Mouse (Mus musculus) embryonic facial prominence, embryonic 15.5 days (tissue): ENCODE data around the gene Ssbp2. TPM values are rescaled to one million over a fixed set of nuclear protein-coding genes. Genes with fewer than 3 reads are reported as not detected.
A peak's percentile ranks its signal among the peaks of the same experiment; 100 is the strongest.

Experiments used
- ATAC-seq: fragments of 200-750 bp; cut with Nextera tagmentation; 2 replicates; pipeline ENCODE4 v1.8.0; 2017; ENCODE audit warnings: low read depth, moderate TSS enrichment; ENCODE audit not compliant: insufficient number of reproducible peaks, low FRiP score, low TSS enrichment
- H3K27ac ChIP-seq: fragments of 300-500 bp; sonication (generic); replicated peaks from 2 replicates; pipeline ENCODE4 v1.5.1; 2015; ENCODE audit warnings: mild to moderate bottlenecking, inconsistent platforms
- H3K27me3 ChIP-seq: fragments of 300-500 bp; sonication (generic); 2 replicates; pipeline ENCODE4 v1.6.1; 2015; ENCODE audit warnings: inconsistent platforms
- H3K36me3 ChIP-seq: fragments of 300-500 bp; sonication (generic); 2 replicates; pipeline ENCODE4 v1.6.1; 2015; ENCODE audit warnings: mild to moderate bottlenecking, inconsistent platforms
- H3K4me1 ChIP-seq: fragments of 300-500 bp; sonication (generic); 2 replicates; pipeline ENCODE4 v1.6.1; 2015; ENCODE audit warnings: inconsistent platforms
- H3K4me2 ChIP-seq: fragments of 300-500 bp; sonication (generic); replicated peaks from 2 replicates; pipeline ENCODE4 v1.6.1; 2015; ENCODE audit warnings: mild to moderate bottlenecking, inconsistent platforms
- H3K4me3 ChIP-seq: fragments of 300-500 bp; sonication (generic); replicated peaks from 2 replicates; pipeline ENCODE4 v1.5.1; 2015; ENCODE audit warnings: mild to moderate bottlenecking, inconsistent platforms
- H3K9ac ChIP-seq: fragments of 300-500 bp; sonication (generic); 2 replicates; pipeline ENCODE4 v1.6.1; 2015; ENCODE audit warnings: inconsistent platforms
- H3K9me3 ChIP-seq: fragments of 300-500 bp; sonication (generic); replicated peaks from 2 replicates; pipeline ENCODE4 v1.6.1; 2016; ENCODE audit warnings: inconsistent platforms
- WGBS: fragments of 180-500 bp; shearing (Covaris S2); methylation state at CpG from one replicate; pipeline ENCODE4 v1.1.7; 2015; 5-methylcytosine and 5-hydroxymethylcytosine counted together
- polyA plus RNA-seq: library from polyadenylated mRNA; unstranded; fragments of >200 nt; fragmentation: Nextera tagmentation; extraction: Ambion mirVana; gene quantifications from 2 replicates; pipeline ENCODE4 v1.2.1, GENCODE M21; 2015

The Ssbp2 gene
- polyA plus RNA-seq, 1 experiment from 2014 or later = 193 TPM

- H3K36me3 ChIP-seq = no peaks in the 10 kb centered on the region
- H3K4me3 ChIP-seq = no peak overlapping the region
- no peak overlapping the region for H3K9ac ChIP-seq
- 77% methylated on average over 2 of the region's 2 CpGs for WGBS
- H3K27ac ChIP-seq = no peak overlapping the region
- H3K4me2 ChIP-seq = no peak overlapping the region
- no peaks in the 10 kb centered on the region for H3K4me1 ChIP-seq
- H3K27me3 ChIP-seq = no peaks in the 10 kb centered on the region
- no peaks in the 10 kb centered on the region for H3K9me3 ChIP-seq
- ATAC-seq = no peak
Observed at GRCm38 (mm10) chr13:91446728-91447127, 13.4 kb upstream of the Ssbp2 start.

GRCm38 (mm10) chr13:91448936-91449335 is 11.1 kb upstream of the Ssbp2 start:
- no peak overlapping the region for H3K4me3 ChIP-seq
- H3K4me2 ChIP-seq = no peak overlapping the region
- H3K4me1 ChIP-seq = no peaks in the 10 kb centered on the region
- no peak for ATAC-seq
- H3K36me3 ChIP-seq = no peaks in the 10 kb centered on the region
- no peaks in the 10 kb centered on the region for H3K9me3 ChIP-seq
- WGBS = 63% methylated on average over 5 of the region's 5 CpGs
- no peaks in the 10 kb centered on the region for H3K27me3 ChIP-seq
- H3K27ac ChIP-seq = no peak overlapping the region
- no peak overlapping the region for H3K9ac ChIP-seq

- Histone ChIP-seq H3K9ac (no peak overlapping the region), H3K27ac (no peak overlapping the region), H3K4me3 (no peak overlapping the region), H3K4me1 (no peaks in the 10 kb centered on the region), H3K36me3 (no peaks in the 10 kb centered on the region), H3K9me3 (no peaks in the 10 kb centered on the region), H3K4me2 (no peak overlapping the region), H3K27me3 (no peaks in the 10 kb centered on the region)
- 64% methylated on average over 3 of the region's 3 CpGs for WGBS
- ATAC-seq = no peak
Observed at GRCm38 (mm10) chr13:91451405-91452166, 8.5 kb upstream of the Ssbp2 start.

- 85% methylated on average over 3 of the region's 3 CpGs for WGBS
- no peaks in the 10 kb centered on the region for H3K27me3 ChIP-seq
- H3K4me1 ChIP-seq = no peaks in the 10 kb centered on the region
- no peaks in the 10 kb centered on the region for H3K36me3 ChIP-seq
- H3K4me2 ChIP-seq = no peak overlapping the region
- no peak overlapping the region for H3K9ac ChIP-seq
- H3K27ac ChIP-seq = no peak overlapping the region
- no peak for ATAC-seq
- H3K4me3 ChIP-seq = no peak overlapping the region
- H3K9me3 ChIP-seq = no peaks in the 10 kb centered on the region
Observed at GRCm38 (mm10) chr13:91452269-91452668, 7.8 kb upstream of the Ssbp2 start.

- H3K9me3 ChIP-seq = no peaks in the 10 kb centered on the region
- H3K27ac ChIP-seq = no peak overlapping the region
- H3K27me3 ChIP-seq = no peaks in the 10 kb centered on the region
- no peak overlapping the region for H3K4me3 ChIP-seq
- WGBS = 90% methylated on average over 3 of the region's 3 CpGs
- H3K36me3 ChIP-seq = no peaks in the 10 kb centered on the region
- H3K4me2 ChIP-seq = no peak overlapping the region
- no peak for ATAC-seq
- H3K4me1 ChIP-seq = no peaks in the 10 kb centered on the region
- H3K9ac ChIP-seq = no peak overlapping the region
Observed at GRCm38 (mm10) chr13:91453236-91453635, 6.8 kb upstream of the Ssbp2 start.

GRCm38 (mm10) chr13:91456041-91456440 is 4.0 kb upstream of the Ssbp2 start:
- no peak for ATAC-seq

GRCm38 (mm10) chr13:91456735-91457134 is 3.3 kb upstream of the Ssbp2 start:
- Histone ChIP-seq H3K4me2 (no peak overlapping the region), H3K4me1 (peaks cover 16% of the 10 kb centered on the region), H3K27me3 (no peaks in the 10 kb centered on the region), H3K9ac (no peak overlapping the region), H3K9me3 (no peaks in the 10 kb centered on the region), H3K36me3 (no peaks in the 10 kb centered on the region), H3K4me3 (no peak overlapping the region), H3K27ac (no peak overlapping the region)
- no peak for ATAC-seq
- 70% methylated on average over 3 of the region's 3 CpGs for WGBS

More at GRCm38 (mm10) chr13:91456041-91456440, 4.0 kb upstream of the Ssbp2 start:
- Histone ChIP-seq H3K4me3 (no peak overlapping the region), H3K4me2 (no peak overlapping the region), H3K27ac (no peak overlapping the region), H3K27me3 (no peaks in the 10 kb centered on the region), H3K4me1 (peaks cover 16% of the 10 kb centered on the region), H3K36me3 (no peaks in the 10 kb centered on the region), H3K9ac (no peak overlapping the region), H3K9me3 (no peaks in the 10 kb centered on the region)
- 33% methylated on average over 2 of the region's 2 CpGs for WGBS

- WGBS = 78% methylated on average over 4 of the region's 4 CpGs
- ATAC-seq = no peak
- H3K9ac ChIP-seq = no peak overlapping the region
- H3K4me2 ChIP-seq = no peak overlapping the region
- no peak overlapping the region for H3K27ac ChIP-seq
- H3K4me3 ChIP-seq = no peak overlapping the region
- H3K4me1 ChIP-seq = peaks cover 20% of the 10 kb centered on the region
- H3K9me3 ChIP-seq = no peaks in the 10 kb centered on the region
- H3K27me3 ChIP-seq = no peaks in the 10 kb centered on the region
- H3K36me3 ChIP-seq = no peaks in the 10 kb centered on the region
Observed at GRCm38 (mm10) chr13:91457974-91458373, 2.1 kb upstream of the Ssbp2 start.

- WGBS = 33% methylated on average over 4 of the region's 4 CpGs
Observed at GRCm38 (mm10) chr13:91459489-91459888, 594 bp upstream of the Ssbp2 start.

GRCm38 (mm10) chr13:91460621-91461284 is 670 bp downstream of the Ssbp2 start:
- H3K4me2 ChIP-seq = peak overlapping the region; percentile 73
- WGBS = 1% methylated on average over 37 of the region's 70 CpGs
- H3K36me3 ChIP-seq = no peaks in the 10 kb centered on the region
- H3K4me3 ChIP-seq = peak overlapping the region; percentile 89
- H3K9me3 ChIP-seq = no peaks in the 10 kb centered on the region
- peak; percentile 99 for ATAC-seq
- H3K27ac ChIP-seq = peak overlapping the region; percentile 97
- H3K27me3 ChIP-seq = no peaks in the 10 kb centered on the region
- peaks cover 27% of the 10 kb centered on the region for H3K4me1 ChIP-seq
- peak overlapping the region; percentile 96 for H3K9ac ChIP-seq

More at GRCm38 (mm10) chr13:91459489-91459888, 594 bp upstream of the Ssbp2 start:
- ATAC-seq = no peak
- H3K27ac ChIP-seq = peak overlapping the region; percentile 94
- no peaks in the 10 kb centered on the region for H3K9me3 ChIP-seq
- no peak overlapping the region for H3K9ac ChIP-seq
- H3K36me3 ChIP-seq = no peaks in the 10 kb centered on the region
- peaks cover 20% of the 10 kb centered on the region for H3K4me1 ChIP-seq
- no peaks in the 10 kb centered on the region for H3K27me3 ChIP-seq
- no peak overlapping the region for H3K4me2 ChIP-seq
- H3K4me3 ChIP-seq = no peak overlapping the region

- WGBS = under 1% methylated on average over 33 of the region's 61 CpGs
- no peak for ATAC-seq
- Histone ChIP-seq H3K27me3 (no peaks in the 10 kb centered on the region), H3K4me2 (peak overlapping the region; percentile 67), H3K9ac (peak overlapping the region; percentile 96), H3K9me3 (no peaks in the 10 kb centered on the region), H3K36me3 (no peaks in the 10 kb centered on the region), H3K4me1 (peaks cover 27% of the 10 kb centered on the region), H3K27ac (peak overlapping the region; percentile 97), H3K4me3 (peak overlapping the region; percentile 89)
Observed at GRCm38 (mm10) chr13:91461299-91461698, 1.2 kb downstream of the Ssbp2 start.
